Mouse (Mus musculus) MEL (cell line): ENCODE data around the gene Prep. TPM values are rescaled to one million over a fixed set of nuclear protein-coding genes. Genes with fewer than 3 reads are reported as not detected.

Experiments
- DNase-seq: peaks from one replicate; pipeline ENCODE4 v3.0.0; 2011; ENCODE audit warnings: low read depth, low spot score
- H3K27ac ChIP-seq: 2 replicates; pipeline ENCODE4 v1.5.1; 2012; ENCODE audit warnings: low read depth, mild to moderate bottlenecking, control low read depth, low read length, moderate library complexity; ENCODE audit not compliant: control insufficient read depth
- H3K27me3 ChIP-seq, 2 experiments: fragments of 150-350 bp in 1 of 2; sonication (generic) in 1 of 2; 2 replicates each; pipeline ENCODE4 v1.6.1; 2012; ENCODE audit warnings: low read length in 2 of 2, mild to moderate bottlenecking in 2 of 2, improper control_type of control experiment in 1 of 2, moderate library complexity in 1 of 2; ENCODE audit not compliant: insufficient read depth in 2 of 2, control insufficient read depth in 1 of 2
- H3K36me3 ChIP-seq, 2 experiments: 2 replicates each; pipeline ENCODE4 v1.6.1; 2012 to 2014; ENCODE audit warnings: low read length in 2 of 2, improper control_type of control experiment in 1 of 2, inconsistent platforms in 1 of 2, mild to moderate bottlenecking in 1 of 2; ENCODE audit not compliant: insufficient read depth in 2 of 2, control insufficient read depth in 1 of 2
- H3K4me1 ChIP-seq, 2 experiments: fragments of 150-350 bp in 1 of 2; sonication (generic) in 1 of 2; 2 replicates each; pipeline ENCODE4 v1.6.1; 2012; ENCODE audit warnings: low read length in 2 of 2, improper control_type of control experiment in 1 of 2, mild to moderate bottlenecking in 1 of 2; ENCODE audit not compliant: insufficient read depth in 2 of 2, control insufficient read depth in 1 of 2
- H3K4me3 ChIP-seq, 2 experiments: fragments of 150-350 bp in 1 of 2; sonication (generic) in 1 of 2; 2 replicates each; pipeline ENCODE4 v1.5.1; 2012; ENCODE audit warnings: low read depth in 2 of 2, low read length in 2 of 2, mild to moderate bottlenecking in 2 of 2, moderate library complexity in 2 of 2, control low read depth in 1 of 2, improper control_type of control experiment in 1 of 2; ENCODE audit not compliant: control insufficient read depth in 1 of 2, insufficient read depth in 1 of 2
- H3K79me2 ChIP-seq: 2 replicates; pipeline ENCODE4 v1.6.1; 2012; ENCODE audit warnings: mild to moderate bottlenecking, low read length, moderate library complexity; ENCODE audit not compliant: control insufficient read depth, poor library complexity, insufficient read depth
- H3K9ac ChIP-seq: 2 replicates; pipeline ENCODE4 v1.6.1; 2012; ENCODE audit warnings: low read depth, mild to moderate bottlenecking, control low read depth, low read length, moderate library complexity; ENCODE audit not compliant: control insufficient read depth, poor library complexity, severe bottlenecking
- H3K9me3 ChIP-seq: fragments of 150-350 bp; sonication (generic); replicated peaks from 2 replicates; pipeline ENCODE4 v1.6.1; 2012; ENCODE audit warnings: mild to moderate bottlenecking, low read length, improper control_type of control experiment, moderate library complexity; ENCODE audit not compliant: insufficient read depth
- BHLHE40 ChIP-seq: IDR thresholded peaks from 2 replicates; pipeline ENCODE4 v1.6.1; 2012; ENCODE audit warnings: low read depth, mild to moderate bottlenecking, inconsistent platforms, low read length, improper control_type of control experiment, borderline replicate concordance
- CHD1 ChIP-seq: IDR thresholded peaks from 2 replicates; pipeline ENCODE4 v1.6.1; 2012; ENCODE audit warnings: low read depth, mild to moderate bottlenecking, inconsistent platforms, low read length, improper control_type of control experiment
- CHD2 ChIP-seq: IDR thresholded peaks from 2 replicates; pipeline ENCODE4 v1.6.1; 2011; ENCODE audit warnings: low read length, improper control_type of control experiment
- ETS1 ChIP-seq: IDR thresholded peaks from 2 replicates; pipeline ENCODE4 v1.6.1; 2012; ENCODE audit warnings: low read depth, mild to moderate bottlenecking, inconsistent platforms, low read length, improper control_type of control experiment, moderate library complexity
- GABPA ChIP-seq: IDR thresholded peaks from 2 replicates; pipeline ENCODE4 v1.6.1; 2012; ENCODE audit warnings: low read depth, mild to moderate bottlenecking, inconsistent platforms, low read length, improper control_type of control experiment, moderate library complexity
- MAFK ChIP-seq: IDR thresholded peaks from 2 replicates; pipeline ENCODE4 v1.6.1; 2011; ENCODE audit warnings: low read depth, mild to moderate bottlenecking, low read length, improper control_type of control experiment, borderline replicate concordance
- MAX ChIP-seq: IDR thresholded peaks from 2 replicates; pipeline ENCODE4 v1.6.1; 2011; ENCODE audit warnings: low read length, improper control_type of control experiment
- MEF2A ChIP-seq: IDR thresholded peaks from 2 replicates; pipeline ENCODE4 v1.6.1; 2014; ENCODE audit warnings: low read depth, mild to moderate bottlenecking, inconsistent platforms, low read length, improper control_type of control experiment; ENCODE audit not compliant: poor library complexity, insufficient replicate concordance, severe bottlenecking; ENCODE audit errors: extremely low read depth
- MYB ChIP-seq: IDR thresholded peaks from 2 replicates; pipeline ENCODE4 v1.6.1; 2011; ENCODE audit warnings: mild to moderate bottlenecking, low read depth, low read length, improper control_type of control experiment
- POLR2A ChIP-seq, 2 experiments: IDR thresholded peaks; 2 replicates each; pipeline ENCODE4 v1.6.1; 2011 to 2012; ENCODE audit warnings: low read length in 2 of 2, mild to moderate bottlenecking in 2 of 2, control low read depth in 1 of 2, improper control_type of control experiment in 1 of 2, low read depth in 1 of 2, moderate library complexity in 1 of 2; ENCODE audit not compliant: control insufficient read depth in 1 of 2, insufficient read depth in 1 of 2, poor library complexity in 1 of 2
- POLR2AphosphoS5 ChIP-seq: IDR thresholded peaks from 2 replicates; pipeline ENCODE4 v1.6.1; 2012; ENCODE audit warnings: low read depth, borderline replicate concordance, mild to moderate bottlenecking, inconsistent platforms, low read length, moderate library complexity, mixed read lengths
- RCOR1 ChIP-seq: IDR thresholded peaks from 2 replicates; pipeline ENCODE4 v1.6.1; 2012; ENCODE audit warnings: low read depth, mild to moderate bottlenecking, inconsistent platforms, low read length, improper control_type of control experiment
- SMC3 ChIP-seq: IDR thresholded peaks from 2 replicates; pipeline ENCODE4 v1.6.1; 2011; ENCODE audit warnings: low read depth, low read length, improper control_type of control experiment
- TAL1 ChIP-seq: IDR thresholded peaks from 2 replicates; pipeline ENCODE4 v1.6.1; 2012; ENCODE audit warnings: mild to moderate bottlenecking, inconsistent platforms, low read length, moderate library complexity, mixed read lengths
- TCF12 ChIP-seq: IDR thresholded peaks from 2 replicates; pipeline ENCODE4 v1.6.1; 2014; ENCODE audit warnings: low read depth, mild to moderate bottlenecking, inconsistent platforms, low read length, improper control_type of control experiment, moderate library complexity
- USF2 ChIP-seq, 2 experiments: IDR thresholded peaks; 2 replicates each; pipeline ENCODE4 v1.6.1; 2011 to 2012; ENCODE audit warnings: improper control_type of control experiment in 2 of 2, low read length in 2 of 2, borderline replicate concordance in 1 of 2, inconsistent platforms in 1 of 2, low read depth in 1 of 2, mild to moderate bottlenecking in 1 of 2; ENCODE audit not compliant: insufficient read depth in 1 of 2
- ZC3H11A ChIP-seq: IDR thresholded peaks from 2 replicates; pipeline ENCODE4 v1.6.1; 2012; ENCODE audit warnings: low read depth, mild to moderate bottlenecking, inconsistent platforms, low read length, improper control_type of control experiment
- polyA plus RNA-seq, 2 experiments: library from polyadenylated mRNA; stranded (reverse) in 1 of 2; unstranded in 1 of 2; fragments of >175 nt in 1 of 2; fragments of >200 nt in 1 of 2; gene quantifications; 2 replicates each; pipeline versions ENCODE4 v1.2.1 to v1.2.4; 2012; ENCODE audit warnings: low replicate concordance in 2 of 2, low read depth in 1 of 2; ENCODE audit not compliant: insufficient read length in 2 of 2, insufficient read depth in 1 of 2, missing spikeins in 1 of 2
- total RNA-seq: library from RNA; depleted of rRNA; stranded (reverse); fragments of 300-350 nt; gene quantifications from 2 replicates; pipeline ENCODE4 v1.2.3, GENCODE M21; 2012

The Prep gene
- total and polyA plus RNA-seq, 3 experiments, result 12.0 to 24.4 TPM; not detected in 1

DNA sequence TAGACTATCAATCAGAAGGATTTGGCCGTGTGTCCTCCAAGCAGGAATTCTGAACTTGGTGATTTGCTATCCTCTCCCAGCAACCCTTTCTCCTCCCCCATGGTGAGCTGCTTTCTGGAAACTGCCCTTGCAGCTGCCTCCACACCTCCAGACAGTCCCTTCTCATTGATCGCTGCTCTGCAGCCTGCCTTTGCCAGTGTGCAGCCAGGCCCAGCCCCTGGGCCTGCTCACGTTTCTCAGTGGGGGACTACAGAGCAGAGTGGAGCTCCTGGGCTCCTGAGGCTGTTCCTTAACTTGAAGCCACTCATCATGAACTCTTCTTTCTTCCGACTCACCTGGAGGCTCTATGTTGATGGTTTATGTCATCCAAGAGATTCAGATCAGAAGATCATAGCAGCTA is 72.9 kb downstream of the Prep start:
- no peaks in the 10 kb centered on the region for H3K4me1 ChIP-seq
- DNase-seq, result no peak

DNA sequence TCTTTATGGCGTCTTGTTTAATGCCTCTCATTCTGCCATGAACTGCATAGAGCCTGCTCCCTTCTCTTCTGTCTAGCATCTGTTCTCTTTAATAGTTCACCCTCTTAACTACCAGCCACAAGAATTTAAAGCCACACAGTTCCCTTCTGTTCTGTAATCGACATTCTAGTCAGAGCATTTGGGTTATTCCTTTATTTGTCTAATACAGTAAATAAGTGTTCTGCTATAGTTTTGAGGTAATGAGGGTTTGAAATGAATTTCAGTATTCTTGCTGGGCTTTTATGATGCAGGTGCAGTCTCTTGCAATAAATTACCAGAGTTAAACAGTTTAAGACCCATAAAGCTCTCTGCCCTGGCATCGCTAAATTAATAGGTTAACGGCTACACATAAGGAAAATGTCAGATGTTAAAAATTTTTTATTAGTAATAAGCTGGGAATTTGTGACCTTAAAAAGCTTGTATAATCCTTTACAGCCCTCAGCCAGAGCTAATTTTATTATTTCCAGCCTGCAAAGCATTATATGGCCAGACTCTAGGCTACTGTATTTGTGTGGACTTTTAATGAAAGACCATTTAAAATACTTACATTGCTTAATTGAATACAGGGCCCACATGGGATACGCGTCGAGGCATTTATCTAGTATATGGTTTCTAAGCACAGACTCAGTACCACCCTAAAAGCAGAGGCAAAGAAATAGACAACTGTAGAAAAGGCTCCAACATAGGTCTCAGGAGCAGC is 73.6 kb downstream of the Prep start:
- Histone ChIP-seq H3K9ac (no peak overlapping the region), H3K79me2 (no peaks in the 10 kb centered on the region), H3K4me1 (no peaks in the 10 kb centered on the region), H3K27me3 (no peaks in the 10 kb centered on the region), H3K9me3 (no peaks in the 10 kb centered on the region), H3K36me3 (no peaks in the 10 kb centered on the region; a peak in 1 of 4 replicates), H3K4me3 (no peak overlapping the region), H3K27ac (no peak overlapping the region)
- DNase-seq, result no peak
- TF ChIP-seq ETS1 (no peak), MEF2A (no peak), POLR2A (IDR thresholded peaks at IDR 0.05; ENCODE audit: control insufficient read depth in 1 of 2, insufficient read depth in 1 of 2, low read depth in 1 of 2, low read length in 2 of 2, poor library complexity in 1 of 2) (no peak)

More for the DNA sequence above, 72.9 kb downstream of the Prep start:
- H3K27ac ChIP-seq, result no peak overlapping the region
- H3K36me3 ChIP-seq, result no peaks in the 10 kb centered on the region; a peak in 2 of 4 replicates
- no peak overlapping the region for H3K9ac ChIP-seq
- H3K4me3 ChIP-seq, result no peak overlapping the region
- no peaks in the 10 kb centered on the region for H3K79me2 ChIP-seq
- no peaks in the 10 kb centered on the region for H3K9me3 ChIP-seq
- TF ChIP-seq SMC3, result no peak
- TF ChIP-seq ETS1, result no peak
- no peak for TF ChIP-seq MEF2A
- TF ChIP-seq BHLHE40, result no peak
- TF ChIP-seq CHD1, result no peak
- no peaks in the 10 kb centered on the region for H3K27me3 ChIP-seq

DNA sequence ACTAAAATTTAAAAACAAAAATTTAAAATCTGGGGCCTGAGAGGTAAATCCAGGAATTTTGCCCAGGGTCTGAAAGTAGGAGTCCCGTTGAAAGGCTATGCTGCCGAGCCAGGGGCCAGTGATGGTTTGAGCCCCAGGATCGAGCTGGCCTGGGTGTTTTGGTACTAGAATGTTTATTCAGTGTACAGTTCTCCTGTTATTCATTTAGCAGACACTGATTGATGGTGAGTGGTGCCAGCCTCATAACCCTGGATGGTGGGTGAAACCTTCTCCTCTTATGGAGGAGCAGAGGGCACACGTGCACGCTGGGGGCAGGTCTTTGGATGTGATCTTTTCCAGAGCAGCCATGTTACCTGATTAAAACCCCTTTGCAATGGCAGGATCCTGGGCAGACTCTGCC is 75.4 kb downstream of the Prep start:
- H3K27ac ChIP-seq, result no peak overlapping the region
- no peaks in the 10 kb centered on the region for H3K79me2 ChIP-seq
- no peak for TF ChIP-seq RCOR1
- TF ChIP-seq ZC3H11A, result no peak
- no peak for TF ChIP-seq MAX
- no peak for TF ChIP-seq TAL1
- TF ChIP-seq USF2 (IDR thresholded peaks at IDR 0.05; ENCODE audit: borderline replicate concordance in 1 of 2, insufficient read depth in 1 of 2, low read depth in 1 of 2, low read length in 2 of 2), result no peak
- TF ChIP-seq CHD2, result no peak
- TF ChIP-seq GABPA, result no peak
- no peak for TF ChIP-seq MYB
- no peak for TF ChIP-seq TCF12
- TF ChIP-seq MAFK, result no peak
- no peak for TF ChIP-seq POLR2AphosphoS5
- no peaks in the 10 kb centered on the region; a peak in 2 of 4 replicates for H3K36me3 ChIP-seq
- H3K9ac ChIP-seq, result no peak overlapping the region
- no peaks in the 10 kb centered on the region for H3K4me1 ChIP-seq
- no peak overlapping the region for H3K4me3 ChIP-seq
- no peaks in the 10 kb centered on the region for H3K27me3 ChIP-seq
- H3K9me3 ChIP-seq, result no peaks in the 10 kb centered on the region
- no peak for DNase-seq
